Mouse (Mus musculus) ES-E14 (cell line): ENCODE results near the gene Plin2. TPM values are rescaled to one million over a fixed set of nuclear protein-coding genes. Genes with fewer than 3 reads are reported as not detected.

Source experiments
- DNase-seq: peaks from one replicate; pipeline ENCODE4 v3.0.0-alpha.2; 2013; ENCODE audit warnings: low read depth, low spot score
- H3K27ac ChIP-seq: 2 replicates; pipeline ENCODE4 v1.5.1; 2012; ENCODE audit warnings: low read depth, mild to moderate bottlenecking, low read length, moderate library complexity, mixed read lengths; ENCODE audit not compliant: poor library complexity, insufficient read depth, severe bottlenecking
- H3K36me3 ChIP-seq: 2 replicates; pipeline ENCODE4 v1.6.1; 2012; ENCODE audit warnings: mild to moderate bottlenecking, low read length, moderate library complexity, mixed read lengths; ENCODE audit not compliant: control insufficient read depth, poor library complexity, insufficient read depth, severe bottlenecking
- H3K4me1 ChIP-seq, 2 experiments: fragments of 150-350 bp in 1 of 2; sonication (generic) in 1 of 2; 2 replicates each; pipeline ENCODE4 v1.6.1; 2012; ENCODE audit warnings: low read length in 2 of 2, mild to moderate bottlenecking in 1 of 2, mixed read lengths in 1 of 2; ENCODE audit not compliant: control insufficient read depth in 2 of 2, insufficient read depth in 2 of 2, poor library complexity in 1 of 2
- H3K4me3 ChIP-seq, 2 experiments: fragments of 150-350 bp in 1 of 2; sonication (generic) in 1 of 2; 2 replicates each; pipeline ENCODE4 v1.5.1; 2012; ENCODE audit warnings: low read length in 2 of 2, low read depth in 1 of 2, mild to moderate bottlenecking in 1 of 2, mixed read lengths in 1 of 2; ENCODE audit not compliant: insufficient read depth in 1 of 2, poor library complexity in 1 of 2, severe bottlenecking in 1 of 2
- H3K9ac ChIP-seq: 2 replicates; pipeline ENCODE4 v1.6.1; 2012; ENCODE audit warnings: low read depth, mild to moderate bottlenecking, low read length, mixed read lengths; ENCODE audit not compliant: poor library complexity, insufficient read depth, severe bottlenecking
- H3K9me3 ChIP-seq: fragments of 150-350 bp; sonication (generic); 2 replicates; pipeline ENCODE4 v1.6.1; 2012; ENCODE audit warnings: low read depth, mild to moderate bottlenecking, low read length; ENCODE audit not compliant: control insufficient read depth, insufficient read depth
- CHD2 ChIP-seq: IDR thresholded peaks from 2 replicates; pipeline ENCODE4 v1.6.1; 2014; ENCODE audit warnings: mild to moderate bottlenecking, low read depth, low read length, inconsistent platforms
- HCFC1 ChIP-seq: IDR thresholded peaks from 2 replicates; pipeline ENCODE4 v1.6.1; 2012; ENCODE audit warnings: low read length, inconsistent platforms, borderline replicate concordance; ENCODE audit not compliant: insufficient read depth
- MAFK ChIP-seq: IDR thresholded peaks from 2 replicates; pipeline ENCODE4 v1.6.1; 2014; ENCODE audit warnings: mild to moderate bottlenecking, low read depth, low read length, inconsistent platforms; ENCODE audit not compliant: insufficient read depth
- ZC3H11A ChIP-seq: IDR thresholded peaks from 2 replicates; pipeline ENCODE4 v1.6.1; 2012; ENCODE audit warnings: low read depth, mild to moderate bottlenecking, inconsistent platforms, low read length, borderline replicate concordance
- ZNF384 ChIP-seq: IDR thresholded peaks from 2 replicates; pipeline ENCODE4 v1.6.1; 2012; ENCODE audit warnings: low read depth, low read length, inconsistent platforms
- in situ Hi-C, 2 experiments: fragments of 600-800 bp; cut with MboI; formaldehyde crosslinking; loops; one replicate each; pipeline ENCODE4 v1.15.1; 2025; ENCODE audit warnings: low sequenced_read_pairs in 2 of 2, inconsistent platforms in 1 of 2; ENCODE audit not compliant: unreplicated experiment in 2 of 2
- total RNA-seq: library from RNA; depleted of rRNA; stranded (reverse); fragments of 300-350 nt; gene quantifications from 2 replicates; pipeline ENCODE4 v1.2.3, GENCODE M21; 2012

Plin2 gene
- total RNA-seq, 1 experiment, result 106 TPM

DNA sequence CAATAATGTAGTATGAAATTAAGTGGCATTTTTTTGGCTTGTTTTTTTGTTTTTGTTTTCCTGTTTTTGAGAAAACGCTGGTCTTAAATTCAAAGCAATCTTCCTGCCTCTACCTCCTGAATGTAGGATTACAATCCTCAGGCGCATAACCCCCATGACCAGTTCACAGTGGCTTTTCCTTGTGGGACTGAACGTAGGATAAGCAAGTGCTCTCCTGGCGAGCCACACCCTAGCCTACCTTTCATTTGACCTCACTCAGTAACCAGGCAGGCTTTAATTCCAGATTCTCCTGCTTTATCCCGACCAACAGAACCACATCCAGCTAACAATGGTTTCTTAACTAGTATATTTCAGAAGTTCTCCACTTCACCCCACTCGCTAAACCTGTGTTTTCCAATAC is 20.9 kb upstream of the Plin2 start:
- H3K9me3 ChIP-seq, result no peaks in the 10 kb centered on the region
- H3K4me3 ChIP-seq, result no peak overlapping the region
- in situ Hi-C loops, result no loop called here
- H3K27ac ChIP-seq, result no peak overlapping the region
- DNase-seq, result no peak
- no peak for TF ChIP-seq MAFK
- no peak for TF ChIP-seq CHD2
- no peak for TF ChIP-seq ZNF384
- TF ChIP-seq ZC3H11A, result no peak
- TF ChIP-seq HCFC1, result no peak
- no peaks in the 10 kb centered on the region for H3K36me3 ChIP-seq
- H3K9ac ChIP-seq, result no peak overlapping the region
- H3K4me1 ChIP-seq, result peaks cover 2% of the 10 kb centered on the region in 2 experiments; a peak in 1 of 4 replicates

DNA sequence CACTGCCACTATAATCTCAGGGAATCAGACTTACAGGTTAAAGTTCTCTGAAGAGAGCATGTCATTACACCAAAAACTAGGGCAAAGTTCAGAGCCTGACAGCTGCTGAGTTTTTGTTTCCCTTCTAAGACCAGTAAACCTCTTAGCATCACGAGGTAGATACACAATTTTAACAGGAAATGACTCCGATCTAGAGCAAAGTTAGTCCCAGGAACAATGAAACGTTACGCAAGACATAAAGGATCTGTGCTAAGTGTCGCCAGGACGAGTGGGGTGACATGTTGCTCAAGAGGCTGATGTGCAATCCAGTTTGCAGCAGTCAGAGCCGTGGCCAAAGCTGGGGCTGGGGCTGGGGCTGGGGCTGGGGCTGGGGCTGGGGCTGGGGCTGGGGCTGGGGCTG is 20.3 kb upstream of the Plin2 start:
- no peak for DNase-seq
- peaks cover 2% of the 10 kb centered on the region in 2 experiments; a peak in 1 of 4 replicates for H3K4me1 ChIP-seq
- no peaks in the 10 kb centered on the region for H3K9me3 ChIP-seq
- no peak overlapping the region for H3K27ac ChIP-seq
- in situ Hi-C loops, result no loop called here
- H3K9ac ChIP-seq, result no peak overlapping the region
- no peak for TF ChIP-seq ZNF384
- TF ChIP-seq HCFC1, result no peak
- H3K4me3 ChIP-seq, result no peak overlapping the region
- no peaks in the 10 kb centered on the region for H3K36me3 ChIP-seq

DNA sequence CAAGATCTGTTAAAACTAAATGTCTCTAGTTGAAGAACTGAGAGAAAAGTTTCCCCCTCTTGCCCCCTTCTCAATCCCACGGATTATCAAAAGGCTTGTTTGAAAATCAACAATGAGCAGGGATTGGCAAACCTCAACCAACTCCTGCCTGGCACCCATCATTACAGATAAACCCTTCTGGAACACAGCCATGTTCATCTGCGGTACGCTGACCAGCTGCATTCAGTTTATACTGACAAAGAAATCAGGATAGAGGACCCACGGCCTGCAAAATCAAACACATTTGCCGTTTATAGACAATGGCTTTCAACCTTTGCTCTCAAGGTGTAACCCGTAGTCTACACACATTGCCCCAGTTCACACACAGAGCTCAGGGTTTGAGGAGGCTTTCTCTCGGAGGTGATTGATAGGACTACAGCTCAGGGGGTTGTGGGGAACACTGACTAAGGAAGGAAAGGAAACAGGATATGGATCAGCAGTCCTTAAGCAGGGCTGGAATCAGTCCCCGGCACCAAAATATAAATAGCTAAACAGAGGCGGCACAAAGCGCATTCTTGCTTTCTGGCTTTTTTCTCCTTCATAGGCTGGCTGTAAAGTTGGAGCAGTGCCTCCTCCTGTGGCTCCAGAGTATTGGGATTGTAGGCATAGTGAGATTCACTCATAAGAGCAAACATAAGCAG is 19.3 kb upstream of the Plin2 start:
- H3K27ac ChIP-seq, result no peak overlapping the region
- TF ChIP-seq MAFK, result no peak
- no peak for TF ChIP-seq ZNF384
- TF ChIP-seq HCFC1, result no peak
- no peak for TF ChIP-seq ZC3H11A
- no peak for TF ChIP-seq CHD2
- no peak for DNase-seq
- peaks cover 0 to 2% of the 10 kb centered on the region in 2 experiments; a peak in 1 of 4 replicates for H3K4me1 ChIP-seq
- in situ Hi-C loops, result no loop called here
- H3K9ac ChIP-seq, result no peak overlapping the region
- no peaks in the 10 kb centered on the region for H3K36me3 ChIP-seq
- no peaks in the 10 kb centered on the region for H3K9me3 ChIP-seq
- no peak overlapping the region for H3K4me3 ChIP-seq

DNA sequence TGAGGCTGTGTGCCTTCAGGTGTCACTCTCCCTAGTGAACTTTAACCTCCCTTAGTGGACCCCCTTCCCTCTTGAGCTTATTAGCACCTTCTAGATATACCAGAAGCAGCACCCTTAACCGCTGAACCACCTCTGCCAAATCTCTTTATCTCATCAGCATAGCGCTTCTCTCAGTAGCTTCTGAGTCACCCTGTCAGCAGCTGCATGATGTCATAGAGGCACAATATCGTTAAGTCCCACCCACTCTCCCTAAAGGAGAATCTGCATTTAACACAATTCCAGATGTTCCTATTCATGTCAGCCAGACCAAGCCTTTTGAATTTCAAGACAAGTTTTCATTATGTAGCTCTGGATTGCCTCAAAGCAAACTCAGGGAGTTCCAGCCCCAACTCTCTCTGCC is 16.7 kb upstream of the Plin2 start:
- Histone ChIP-seq H3K36me3 (no peaks in the 10 kb centered on the region), H3K9me3 (no peaks in the 10 kb centered on the region), H3K4me3 (no peak overlapping the region), H3K27ac (no peak overlapping the region), H3K9ac (no peak overlapping the region), H3K4me1 (peaks cover under 1 to 2% of the 10 kb centered on the region in 2 experiments; a peak in 2 of 4 replicates)
- no peak for DNase-seq
- no peak for TF ChIP-seq ZNF384
- TF ChIP-seq CHD2, result no peak
- TF ChIP-seq ZC3H11A, result no peak
- no peak for TF ChIP-seq HCFC1
- no peak for TF ChIP-seq MAFK
- in situ Hi-C loops, result no loop called here

DNA sequence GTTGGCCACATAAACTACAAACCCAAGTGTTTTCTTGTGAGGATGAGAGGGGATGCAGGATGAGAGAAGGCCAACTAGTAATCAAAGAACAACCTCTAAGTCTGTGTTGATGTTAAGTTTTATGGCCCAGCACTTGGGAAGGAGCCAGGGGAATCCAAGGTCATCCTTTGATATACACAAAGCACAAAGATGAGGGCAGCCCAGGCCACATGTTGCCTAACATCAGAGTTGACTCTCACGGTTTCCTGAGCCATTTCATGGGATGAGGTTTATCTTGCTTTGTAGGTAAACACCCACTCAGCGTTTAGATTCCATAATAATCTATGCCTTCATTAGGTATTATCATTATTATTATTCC is 16.1 kb upstream of the Plin2 start:
- no peak overlapping the region for H3K27ac ChIP-seq
- no peak overlapping the region for H3K4me3 ChIP-seq
- H3K36me3 ChIP-seq, result no peaks in the 10 kb centered on the region
- H3K9ac ChIP-seq, result no peak overlapping the region
- no peaks in the 10 kb centered on the region for H3K9me3 ChIP-seq
- TF ChIP-seq ZC3H11A (no peak), HCFC1 (no peak), MAFK (no peak), CHD2 (no peak), ZNF384 (no peak)
- no peak for DNase-seq
- H3K4me1 ChIP-seq, result peaks cover 2 to 3% of the 10 kb centered on the region in 2 experiments; a peak in 2 of 4 replicates
- in situ Hi-C loops, result no loop called here
